Mouse (Mus musculus) bone marrow, adult 2 months (tissue): ENCODE measurements at regions not wholly inside any gene's neighbourhood (a gene's known extent, or its start where the extent isn't known, plus 50 kb on each side); places are given as distances from the start of the nearest gene placed in this dataset.

Experiments
- H3K27ac ChIP-seq: fragments of 200-500 bp; 2 replicates; pipeline ENCODE4 v1.5.1; 2012; ENCODE audit warnings: low read depth, mild to moderate bottlenecking, control low read depth, inconsistent platforms, low read length; ENCODE audit not compliant: control insufficient read depth, poor library complexity, insufficient read depth
- H3K4me1 ChIP-seq: fragments of 200-500 bp; 2 replicates; pipeline ENCODE4 v1.6.1; 2011; ENCODE audit warnings: low read length; ENCODE audit not compliant: control insufficient read depth, insufficient read depth
- H3K4me3 ChIP-seq: fragments of 200-500 bp; replicated peaks from 2 replicates; pipeline ENCODE3; 2011; ENCODE audit warnings: mild to moderate bottlenecking, low read depth, low read length, control low read depth; ENCODE audit not compliant: control insufficient read depth
- CTCF ChIP-seq: fragments of 200-500 bp; IDR thresholded peaks from 2 replicates; pipeline ENCODE4 v1.5.1; 2011; ENCODE audit warnings: low read length, control low read depth; ENCODE audit not compliant: control insufficient read depth, insufficient read depth
- POLR2A ChIP-seq: fragments of 200-500 bp; IDR thresholded peaks from 2 replicates; pipeline ENCODE4 v1.6.1; 2011; ENCODE audit warnings: low read depth, mild to moderate bottlenecking, control low read depth, low read length, borderline replicate concordance; ENCODE audit not compliant: control insufficient read depth
- WGBS: fragments of 180-500 bp; shearing (Covaris S2); methylation state at CpG from one replicate; pipeline ENCODE4 v1.1.7; 2018; 5-methylcytosine and 5-hydroxymethylcytosine counted together

- Histone ChIP-seq H3K27ac (no peak overlapping the region), H3K4me3 (no peak overlapping the region), H3K4me1 (no peaks in the 10 kb centered on the region; the same call in 1 of the 2 replicates)
- TF ChIP-seq CTCF (no peak), POLR2A (no peak)
- 76% methylated on average over 8 of the region's 8 CpGs for WGBS
These were observed 52.9 kb upstream of the Errfi1 start for GRCm38 (mm10) chr4:150800774-150801173.

- WGBS: 19% methylated on average over 22 of the region's 22 CpGs
- TF ChIP-seq CTCF (no peak), POLR2A (no peak)
- no peak overlapping the region; the same call in 1 of the 2 replicates for H3K27ac ChIP-seq
- H3K4me3 ChIP-seq: no peak overlapping the region
- no peaks in the 10 kb centered on the region; the same call in 1 of the 2 replicates for H3K4me1 ChIP-seq
These were observed 53.9 kb upstream of the Errfi1 start for GRCm38 (mm10) chr4:150799550-150800398.

- H3K27ac ChIP-seq: no peak overlapping the region; the same call in 1 of the 2 replicates
- TF ChIP-seq CTCF (no peak), POLR2A (no peak)
These were observed 54.8 kb upstream of the Errfi1 start for GRCm38 (mm10) chr4:150798783-150799530.

GRCm38 (mm10) chr4:150798281-150798680 is 55.4 kb upstream of the Errfi1 start:
- TF ChIP-seq POLR2A: no peak
- no peak for TF ChIP-seq CTCF
- Histone ChIP-seq H3K4me1 (no peaks in the 10 kb centered on the region; the same call in 1 of the 2 replicates), H3K27ac (no peak overlapping the region), H3K4me3 (no peak overlapping the region)
- 68% methylated on average over 8 of the region's 8 CpGs for WGBS

More at GRCm38 (mm10) chr4:150798783-150799530, 54.8 kb upstream of the Errfi1 start:
- no peak overlapping the region for H3K4me3 ChIP-seq
- no peaks in the 10 kb centered on the region; the same call in 1 of the 2 replicates for H3K4me1 ChIP-seq
- WGBS: 3% methylated on average over 13 of the region's 13 CpGs

- no peak overlapping the region for H3K4me3 ChIP-seq
- TF ChIP-seq CTCF: no peak
- no peak for TF ChIP-seq POLR2A
- H3K4me1 ChIP-seq: no peaks in the 10 kb centered on the region; the same call in 1 of the 2 replicates
- WGBS: 72% methylated on average over 3 of the region's 3 CpGs
- no peak overlapping the region for H3K27ac ChIP-seq
These were observed 56.7 kb upstream of the Errfi1 start for GRCm38 (mm10) chr4:150797057-150797456.

GRCm38 (mm10) chr4:150794878-150795277 is 58.8 kb upstream of the Errfi1 start:
- H3K4me1 ChIP-seq: no peaks in the 10 kb centered on the region; the same call in 1 of the 2 replicates
- no peak overlapping the region for H3K4me3 ChIP-seq
- TF ChIP-seq POLR2A (no peak), CTCF (no peak)
- H3K27ac ChIP-seq: no peak overlapping the region
- WGBS: 79% methylated on average over 5 of the region's 5 CpGs

GRCm38 (mm10) chr4:150794257-150794794 is 59.4 kb upstream of the Errfi1 start:
- no peaks in the 10 kb centered on the region; the same call in 1 of the 2 replicates for H3K4me1 ChIP-seq
- TF ChIP-seq POLR2A (no peak), CTCF (no peak)
- no peak overlapping the region for H3K27ac ChIP-seq
- no peak overlapping the region for H3K4me3 ChIP-seq
- WGBS: 83% methylated on average over 9 of the region's 9 CpGs

- 87% methylated on average over 12 of the region's 12 CpGs for WGBS
- no peaks in the 10 kb centered on the region for H3K4me1 ChIP-seq
- H3K27ac ChIP-seq: no peak overlapping the region
- no peak overlapping the region for H3K4me3 ChIP-seq
- no peak for TF ChIP-seq POLR2A
These were observed 60.6 kb upstream of the Errfi1 start for GRCm38 (mm10) chr4:150793146-150793545.
